Mouse (Mus musculus) hindbrain, embryonic 16.5 days (tissue): ENCODE data around the gene Olfr935. TPM values are rescaled to one million over a fixed set of nuclear protein-coding genes. Genes with fewer than 3 reads are reported as not detected.

Experiments used
- ATAC-seq: fragments of 200-750 bp; cut with Nextera tagmentation; 2 replicates; pipeline ENCODE4 v1.8.0; 2017; ENCODE audit warnings: moderate TSS enrichment, moderate library complexity
- H3K27ac ChIP-seq: fragments of 300-500 bp; sonication (generic); 2 replicates; pipeline ENCODE4 v1.5.1; 2014; ENCODE audit warnings: low read depth, mild to moderate bottlenecking, control low read depth, low read length, moderate library complexity
- H3K27me3 ChIP-seq: fragments of 300-500 bp; sonication (generic); replicated peaks from 2 replicates; pipeline ENCODE4 v1.6.1; 2014; ENCODE audit warnings: low read length; ENCODE audit not compliant: control insufficient read depth, insufficient read depth
- H3K36me3 ChIP-seq: fragments of 300-500 bp; sonication (generic); 2 replicates; pipeline ENCODE4 v1.6.1; 2014; ENCODE audit warnings: mild to moderate bottlenecking, low read length, moderate library complexity, mixed read lengths; ENCODE audit not compliant: control insufficient read depth, insufficient read depth
- H3K4me1 ChIP-seq: fragments of 300-500 bp; sonication (generic); 2 replicates; pipeline ENCODE4 v1.6.1; 2014; ENCODE audit warnings: low read depth, low read length; ENCODE audit not compliant: control insufficient read depth, insufficient read depth
- H3K4me2 ChIP-seq: fragments of 300-500 bp; sonication (generic); 2 replicates; pipeline ENCODE4 v1.6.1; 2014; ENCODE audit warnings: mild to moderate bottlenecking, low read length, control low read depth, moderate library complexity
- H3K4me3 ChIP-seq: fragments of 300-500 bp; sonication (generic); 2 replicates; pipeline ENCODE4 v1.5.1; 2014; ENCODE audit warnings: mild to moderate bottlenecking, low read length, control low read depth, moderate library complexity
- H3K9ac ChIP-seq: fragments of 300-500 bp; sonication (generic); 2 replicates; pipeline ENCODE4 v1.6.1; 2014; ENCODE audit warnings: low read depth, mild to moderate bottlenecking, control low read depth, low read length, moderate library complexity
- H3K9me3 ChIP-seq: fragments of 300-500 bp; sonication (generic); 2 replicates; pipeline ENCODE4 v1.6.1; 2014; ENCODE audit warnings: mild to moderate bottlenecking, low read length, moderate library complexity; ENCODE audit not compliant: control insufficient read depth
- WGBS: fragments of 180-500 bp; shearing (Covaris S2); extraction: QIAGEN DNeasy Blood & Tissue Kit; methylation state at CpG from one replicate; pipeline ENCODE4 v1.1.7; 2014; 5-methylcytosine and 5-hydroxymethylcytosine counted together
- microRNA-seq: library from miRNA; unstranded; fragments of <30 nt; microRNA quantifications from one replicate; pipeline ENCODE4, GENCODE M21; 2017
- polyA plus RNA-seq: library from polyadenylated mRNA; unstranded; fragments of >200 nt; fragmentation: Nextera tagmentation; extraction: Ambion mirVana; gene quantifications from 2 replicates; pipeline ENCODE4 v1.2.1, GENCODE M21; 2015

Olfr935 gene
- polyA plus RNA-seq = not detected in 2 replicates

- H3K27me3 ChIP-seq = no peaks in the 10 kb centered on the region
- no peaks in the 10 kb centered on the region for H3K9me3 ChIP-seq
- H3K27ac ChIP-seq = no peak within 1 kb of the TSS
- H3K36me3 ChIP-seq = no peaks in the 10 kb centered on the region
- H3K4me1 ChIP-seq = no peaks in the 10 kb centered on the region
- WGBS = 77% methylated on average over 2 of the region's 2 CpGs
- H3K4me3 ChIP-seq = no peak within 1 kb of the TSS
- no peak for ATAC-seq
- no peak within 1 kb of the TSS for H3K4me2 ChIP-seq
- no peak within 1 kb of the TSS for H3K9ac ChIP-seq
Measured at GRCm38 (mm10) chr9:38999583-38999982, at the start of gene Olfr935. Gene Olfr935, minus strand, starts transcription at chr9:38999683.

- Histone ChIP-seq H3K9me3 (no peaks in the 10 kb centered on the region), H3K27ac (no peak within 1 kb of the TSS), H3K4me2 (no peak within 1 kb of the TSS), H3K9ac (no peak within 1 kb of the TSS), H3K36me3 (no peaks in the 10 kb centered on the region), H3K27me3 (no peaks in the 10 kb centered on the region), H3K4me1 (no peaks in the 10 kb centered on the region), H3K4me3 (no peak within 1 kb of the TSS)
- ATAC-seq = no peak
- WGBS = 84% methylated on average over 1 of the region's 1 CpGs
Measured at GRCm38 (mm10) chr9:39023277-39023676, 23.8 kb upstream of the Olfr935 start, which contains the start of gene Olfr146. Gene Olfr146, minus strand, starts transcription at chr9:39023377.

- Histone ChIP-seq H3K9me3 (no peaks in the 10 kb centered on the region), H3K4me2 (no peak within 1 kb of the TSS), H3K4me1 (no peaks in the 10 kb centered on the region), H3K9ac (no peak within 1 kb of the TSS), H3K27me3 (no peaks in the 10 kb centered on the region), H3K27ac (no peak within 1 kb of the TSS), H3K4me3 (no peak within 1 kb of the TSS), H3K36me3 (no peaks in the 10 kb centered on the region)
- no peak for ATAC-seq
- 89% methylated on average over 2 of the region's 2 CpGs for WGBS
Measured at GRCm38 (mm10) chr9:38988215-38988614, 11.3 kb downstream of the Olfr935 start, which contains the start of gene Olfr934. Gene Olfr934, minus strand, starts transcription at chr9:38988315.

GRCm38 (mm10) chr9:38972013-38972412, 27.5 kb downstream of the Olfr935 start, which contains the start of gene Olfr933:
Gene Olfr933, plus strand, starts transcription at chr9:38972313.
- Histone ChIP-seq H3K9me3 (no peaks in the 10 kb centered on the region), H3K27ac (no peak within 1 kb of the TSS), H3K36me3 (no peaks in the 10 kb centered on the region), H3K4me2 (no peak within 1 kb of the TSS), H3K4me1 (no peaks in the 10 kb centered on the region), H3K27me3 (no peaks in the 10 kb centered on the region), H3K4me3 (no peak within 1 kb of the TSS), H3K9ac (no peak within 1 kb of the TSS)
- 81% methylated on average over 4 of the region's 4 CpGs for WGBS
- ATAC-seq = no peak

GRCm38 (mm10) chr9:38954124-38954416, 45.4 kb downstream of the Olfr935 start:
- Histone ChIP-seq H3K27me3 (no peaks in the 10 kb centered on the region), H3K4me1 (no peaks in the 10 kb centered on the region), H3K9me3 (no peaks in the 10 kb centered on the region), H3K4me3 (no peak overlapping the region), H3K27ac (no peak overlapping the region), H3K4me2 (no peak overlapping the region), H3K9ac (no peak overlapping the region), H3K36me3 (no peaks in the 10 kb centered on the region)
- 88% methylated on average over 4 of the region's 4 CpGs for WGBS
- no peak for ATAC-seq

GRCm38 (mm10) chr9:38953401-38954123, 45.9 kb downstream of the Olfr935 start:
- Histone ChIP-seq H3K36me3 (no peaks in the 10 kb centered on the region), H3K4me1 (no peaks in the 10 kb centered on the region), H3K4me2 (no peak overlapping the region), H3K4me3 (no peak overlapping the region), H3K27ac (no peak overlapping the region), H3K27me3 (no peaks in the 10 kb centered on the region), H3K9ac (no peak overlapping the region), H3K9me3 (no peaks in the 10 kb centered on the region)
- no peak for ATAC-seq
- WGBS = 77% methylated on average over 7 of the region's 7 CpGs

Small RNA genes lying within 50 kb of the gene (microRNA-seq; reads per million reads assigned to microRNA genes)
- not detected for gene Gm25529

Other genes starting within 250 kb of the Olfr935 start
- gene Olfr920, start 247.4 kb downstream of the Olfr935 start, polyA plus RNA-seq = not detected in 2 replicates
- gene Olfr921, start 226.6 kb downstream of the Olfr935 start, polyA plus RNA-seq = not detected in 2 replicates
- not detected in 2 replicates for gene Olfr922, start 185.1 kb downstream of the Olfr935 start, polyA plus RNA-seq
- not detected in 2 replicates for gene Olfr923, start 173.1 kb downstream of the Olfr935 start, polyA plus RNA-seq
- gene Olfr924, start 155.2 kb downstream of the Olfr935 start, polyA plus RNA-seq = not detected in 2 replicates
- gene Olfr26, start 144.6 kb downstream of the Olfr935 start, polyA plus RNA-seq = not detected in 2 replicates
- gene Olfr926, start 122.6 kb downstream of the Olfr935 start, polyA plus RNA-seq = not detected in 2 replicates
- not detected in 2 replicates for gene Olfr930, start 69.9 kb downstream of the Olfr935 start, polyA plus RNA-seq
- not detected in 2 replicates for gene Olfr933, start 27.4 kb downstream of the Olfr935 start, polyA plus RNA-seq
- gene Olfr934, start 11.4 kb downstream of the Olfr935 start, polyA plus RNA-seq = not detected in 2 replicates
- not detected in 2 replicates for gene Olfr146, start 23.7 kb upstream of the Olfr935 start, polyA plus RNA-seq
- not detected in 2 replicates for gene Olfr937, start 65.3 kb upstream of the Olfr935 start, polyA plus RNA-seq
- not detected in 2 replicates for gene Olfr938, start 79.2 kb upstream of the Olfr935 start, polyA plus RNA-seq
- not detected in 2 replicates for gene Olfr27, start 128.4 kb upstream of the Olfr935 start, polyA plus RNA-seq
- gene Olfr943, start 166.6 kb upstream of the Olfr935 start, polyA plus RNA-seq = not detected in 2 replicates
- gene Olfr944, start 202.2 kb upstream of the Olfr935 start, polyA plus RNA-seq = not detected in 2 replicates